Mouse (Mus musculus): Measurements from ENCODE around the gene Gm12184. TPM values are rescaled to one million over a fixed set of nuclear protein-coding genes. Genes with fewer than 3 reads are reported as not detected.
A peak's percentile ranks its signal among the peaks of the same experiment; 100 is the strongest.
"Not testable (repeated sequence)": the region's sequence is repeated elsewhere in the genome, so short reads cannot be mapped to it uniquely, and the experiment has no call there.

Gene Gm12184
- polyA plus RNA-seq, 1 experiment, result 13.2 TPM

GRCm38 (mm10) chr11:48824311-48824830, 2.1 kb downstream of the Gm12184 start:
- Histone ChIP-seq H3K79me2 (ENCODE audit: control insufficient read depth, insufficient read depth) (no peaks in the 10 kb centered on the region), H3K4me3 (no peak overlapping the region), H3K27me3 (ENCODE audit: control insufficient read depth, insufficient read depth, insufficient read length) (no peaks in the 10 kb centered on the region), H3K4me2 (ENCODE audit: low read depth) (no peak overlapping the region), H3K36me3 (ENCODE audit: control insufficient read depth, insufficient read depth) (no peaks in the 10 kb centered on the region), H3ac (ENCODE audit: control insufficient read depth, insufficient read length) (no peak overlapping the region)
- TF ChIP-seq POLR2A (IDR thresholded peaks at IDR 0.05; ENCODE audit: insufficient read length, low read depth), result no peak
- no peak for TF ChIP-seq MYOD1 (IDR thresholded peaks at IDR 0.05; ENCODE audit: control insufficient read depth in 1 of 3, insufficient read length in 2 of 3, low read depth in 2 of 3)
- no peak for TF ChIP-seq E2F4 (IDR thresholded peaks at IDR 0.05; ENCODE audit: insufficient read depth)
- no peak for TF ChIP-seq MYOG (IDR thresholded peaks at IDR 0.05; ENCODE audit: control insufficient read depth in 1 of 3, insufficient read depth in 1 of 3, insufficient read length in 2 of 3, low read depth in 2 of 3)
- no peak for TF ChIP-seq REST (IDR thresholded peaks at IDR 0.05; ENCODE audit: insufficient read depth, insufficient read length)
- no peak for TF ChIP-seq USF1 (IDR thresholded peaks at IDR 0.05; ENCODE audit: low read depth)
- no peak for TF ChIP-seq MAX (IDR thresholded peaks at IDR 0.05; ENCODE audit: low read depth)
- no peak for TF ChIP-seq CEBPB (IDR thresholded peaks at IDR 0.05; ENCODE audit: insufficient read depth, poor library complexity, severe bottlenecking)
- TF ChIP-seq SRF (IDR thresholded peaks at IDR 0.05; ENCODE audit: control insufficient read depth, insufficient read length, low read depth), result no peak
- TF ChIP-seq TCF12 (IDR thresholded peaks at IDR 0.05; ENCODE audit: insufficient read depth, poor library complexity, severe bottlenecking), result no peak
- no peak for TF ChIP-seq POLR2AphosphoS2 (IDR thresholded peaks at IDR 0.05; ENCODE audit: insufficient read length, low read depth)
- no peak for TF ChIP-seq TCF3 (IDR thresholded peaks at IDR 0.05; ENCODE audit: insufficient read length, low read depth)

- peak overlapping the region; percentile 44 for H3K4me2 ChIP-seq (ENCODE audit: low read depth)
- H3K4me3 ChIP-seq, result no peak overlapping the region
- H3K27me3 ChIP-seq (ENCODE audit: control insufficient read depth, insufficient read depth, insufficient read length), result no peaks in the 10 kb centered on the region
- TF ChIP-seq MYOG (IDR thresholded peaks at IDR 0.05; ENCODE audit: control insufficient read depth in 1 of 3, insufficient read depth in 1 of 3, insufficient read length in 2 of 3, low read depth in 2 of 3) (no peak), USF1 (IDR thresholded peaks at IDR 0.05; ENCODE audit: low read depth) (no peak), POLR2AphosphoS2 (IDR thresholded peaks at IDR 0.05; ENCODE audit: insufficient read length, low read depth) (no peak), TCF12 (IDR thresholded peaks at IDR 0.05; ENCODE audit: insufficient read depth, poor library complexity, severe bottlenecking) (no peak), CEBPB (IDR thresholded peaks at IDR 0.05; ENCODE audit: insufficient read depth, poor library complexity, severe bottlenecking) (no peak), SRF (IDR thresholded peaks at IDR 0.05; ENCODE audit: control insufficient read depth, insufficient read length, low read depth) (no peak)
- no peaks in the 10 kb centered on the region for H3K36me3 ChIP-seq (ENCODE audit: control insufficient read depth, insufficient read depth)
- H3ac ChIP-seq (ENCODE audit: control insufficient read depth, insufficient read length), result no peak overlapping the region
- H3K79me2 ChIP-seq (ENCODE audit: control insufficient read depth, insufficient read depth), result no peaks in the 10 kb centered on the region
Observed at GRCm38 (mm10) chr11:48823536-48823972, 2.9 kb downstream of the Gm12184 start.

- H3K4me3 ChIP-seq, result no peak overlapping the region
Observed at GRCm38 (mm10) chr11:48822768-48823512, 3.5 kb downstream of the Gm12184 start.

GRCm38 (mm10) chr11:48821299-48821698, 5.2 kb downstream of the Gm12184 start:
- H3K4me3 ChIP-seq; H3K36me3 ChIP-seq (ENCODE audit: control insufficient read depth, insufficient read depth); H3K27me3 ChIP-seq (ENCODE audit: control insufficient read depth, insufficient read depth, insufficient read length); H3K79me2 ChIP-seq (ENCODE audit: control insufficient read depth, insufficient read depth); H3K4me2 ChIP-seq (ENCODE audit: low read depth); H3ac ChIP-seq (ENCODE audit: control insufficient read depth, insufficient read length): not testable (repeated sequence)

More at GRCm38 (mm10) chr11:48822768-48823512, 3.5 kb downstream of the Gm12184 start:
- Histone ChIP-seq H3K79me2 (ENCODE audit: control insufficient read depth, insufficient read depth) (no peaks in the 10 kb centered on the region), H3ac (ENCODE audit: control insufficient read depth, insufficient read length) (no peak overlapping the region), H3K27me3 (ENCODE audit: control insufficient read depth, insufficient read depth, insufficient read length) (no peaks in the 10 kb centered on the region), H3K4me2 (ENCODE audit: low read depth) (peak overlapping the region; percentile 44), H3K36me3 (ENCODE audit: control insufficient read depth, insufficient read depth) (no peaks in the 10 kb centered on the region)
- TF ChIP-seq MYOD1 (IDR thresholded peaks at IDR 0.05; ENCODE audit: control insufficient read depth in 1 of 3, insufficient read length in 2 of 3, low read depth in 2 of 3) (peak in 1 of 3 experiments; percentile 37), TCF12 (IDR thresholded peaks at IDR 0.05; ENCODE audit: insufficient read depth, poor library complexity, severe bottlenecking) (no peak)

DNA sequence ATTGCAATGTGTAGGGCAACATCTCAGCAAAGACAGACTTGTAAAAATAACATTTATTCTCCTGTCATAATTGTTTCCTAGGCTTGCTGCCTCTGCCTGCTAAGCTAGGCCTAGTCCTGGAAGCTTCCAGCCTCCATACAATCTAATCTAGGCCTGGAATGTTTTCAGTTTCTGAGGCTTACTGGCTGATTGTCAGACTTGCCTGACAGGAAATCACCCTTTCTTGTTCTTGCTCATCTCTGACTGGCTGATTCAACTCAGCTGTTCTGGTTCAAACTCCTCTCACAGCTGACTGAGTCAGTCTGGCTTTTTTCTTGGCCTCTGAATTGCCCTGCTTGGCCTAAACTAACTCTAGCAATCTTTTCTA, 6.2 kb downstream of the Gm12184 start:
- TF ChIP-seq USF1 (IDR thresholded peaks at IDR 0.05; ENCODE audit: low read depth) (peak; percentile 34), MYOD1 (IDR thresholded peaks at IDR 0.05; ENCODE audit: control insufficient read depth in 1 of 3, insufficient read length in 2 of 3, low read depth in 2 of 3) (peak in 1 of 3 experiments; percentile 68), CEBPB (IDR thresholded peaks at IDR 0.05; ENCODE audit: insufficient read depth, poor library complexity, severe bottlenecking) (0 out of 2 replicates have a peak, but pooled peaks have one; percentile 24), REST (IDR thresholded peaks at IDR 0.05; ENCODE audit: insufficient read depth, insufficient read length) (no peak)
- no peak overlapping the region for H3ac ChIP-seq (ENCODE audit: control insufficient read depth, insufficient read length)

More for the DNA sequence above, 6.2 kb downstream of the Gm12184 start:
- Histone ChIP-seq H3K79me2 (ENCODE audit: control insufficient read depth, insufficient read depth) (peaks cover 13% of the 10 kb centered on the region), H3K27me3 (ENCODE audit: control insufficient read depth, insufficient read depth, insufficient read length) (no peaks in the 10 kb centered on the region), H3K4me2 (ENCODE audit: low read depth) (peak overlapping the region; percentile 37), H3K4me3 (no peak overlapping the region), H3K36me3 (ENCODE audit: control insufficient read depth, insufficient read depth) (no peaks in the 10 kb centered on the region)

All from myocyte (in vitro differentiated cells).